Mouse (Mus musculus): ENCODE measurements at regions not wholly inside any gene's neighbourhood (a gene's known extent, or its start where the extent isn't known, plus 50 kb on each side); places are given as distances from the start of the nearest gene placed in this dataset.

DNA sequence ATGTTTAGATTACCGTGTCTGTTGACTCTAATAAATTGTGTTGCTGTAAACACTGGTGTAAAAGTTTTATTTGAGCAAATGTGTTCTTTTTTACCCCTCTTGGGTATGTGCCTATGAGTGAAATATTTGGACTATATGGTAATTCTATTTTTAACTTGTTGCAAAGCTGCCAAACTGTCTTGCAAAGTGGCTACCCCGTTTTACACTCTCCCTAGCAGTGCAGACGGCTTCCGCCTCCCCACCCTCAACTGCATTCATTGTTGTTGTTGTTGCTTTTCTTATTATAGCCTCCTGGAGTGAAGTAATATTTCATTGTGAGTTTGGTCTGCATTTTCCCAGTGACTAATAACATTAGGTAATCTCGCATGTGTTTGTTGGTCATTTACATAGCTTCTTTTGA, 50.2 kb upstream of the Shb start:
- 37% methylated on average over 5 of the region's 5 CpGs for WGBS
- Histone ChIP-seq H3K4me3 (ENCODE audit: low read depth, low read length) (no peak overlapping the region), H3K27ac (ENCODE audit: low read length) (no peak overlapping the region), H3K4me1 (ENCODE audit: insufficient read depth, low read depth, low read length) (no peaks in the 10 kb centered on the region), H3K27me3 (replicated peaks; ENCODE audit: insufficient read depth, low read length) (no peaks in the 10 kb centered on the region), H3K9me3 (ENCODE audit: low read length) (no peaks in the 10 kb centered on the region), H3K36me3 (ENCODE audit: insufficient read depth, low read length) (no peaks in the 10 kb centered on the region), H3K4me2 (replicated peaks; ENCODE audit: low read depth, low read length) (no peak overlapping the region), H3K9ac (replicated peaks; ENCODE audit: low read depth) (no peak overlapping the region)
- TF ChIP-seq EP300 (IDR thresholded peaks at IDR 0.05), result no peak
- TF ChIP-seq CTCF (IDR thresholded peaks at IDR 0.05), result no peak
- ATAC-seq (0 out of 2 replicates have a peak, but pooled peaks have one; percentile 8), DNase-seq (ENCODE audit: low spot score) (peak; percentile 32)
